Mouse (Mus musculus) spleen, adult 2 months (tissue): ENCODE results near the gene Tomm7.

ENCODE experiments used
- CTCF ChIP-seq: fragments of 200-500 bp; IDR thresholded peaks from 2 replicates; pipeline ENCODE4 v1.5.1; 2011; ENCODE audit warnings: mild to moderate bottlenecking, inconsistent platforms; ENCODE audit not compliant: insufficient read depth, insufficient read length, insufficient replicate concordance; ENCODE audit errors: extremely low read depth
- POLR2A ChIP-seq: fragments of 200-500 bp; IDR thresholded peaks from 2 replicates; pipeline ENCODE4 v1.6.1; 2011; ENCODE audit warnings: low read depth, low read length, inconsistent platforms

- no peak for TF ChIP-seq CTCF
- TF ChIP-seq POLR2A, result no peak
These were observed 525 bp upstream of the Tomm7 start for GRCm38 (mm10) chr5:23844531-23844841.
